In genomic region chr2:50105590-50105989, GRCm38 (mm10) we compare ENCODE assay signal across 16 mouse cellular contexts. TPM values are rescaled to one million over a fixed set of nuclear protein-coding genes. Genes with fewer than 3 reads are reported as not detected.
"Had no signal": no experiment of that assay in that cellular context is flagged by ENCODE, and none has a peak within 500 bp of the region (broad histone marks: within the 10 kb centered on the region; RNA-seq: fewer than 3 reads in every experiment).

No protein-coding gene starts in this region.

- H3K27me3 ChIP-seq: neural tube, embryonic 12.5 days; stomach, embryonic 15.5 days had no signal

- H3K36me3 ChIP-seq: midbrain, embryonic 10.5 days; midbrain, embryonic 12.5 days; neural tube, embryonic 12.5 days; stomach, embryonic 15.5 days had no signal

- H3K4me3 ChIP-seq: midbrain, embryonic 10.5 days; midbrain, embryonic 12.5 days; neural tube, embryonic 12.5 days; stomach, embryonic 15.5 days had no signal

- H3K4me2 ChIP-seq: lung, embryonic 14.5 days; midbrain, embryonic 12.5 days; neural tube, embryonic 12.5 days; stomach, embryonic 15.5 days had no signal

- DNase-seq: lung, adult 18-20 months; lung, embryonic 14.5 days; lung, postnatal 10 days; lung, postnatal 4 days; midbrain, embryonic 14.5 days; right cerebral cortex, postnatal 14 days; thymus, adult 2 months; thymus, postnatal 25 days; thymus, postnatal 4 days had no signal

RNA-seq across cellular contexts. Expression of gene Lypd6, which starts 39.4 kb away (rescaled TPM):
- total RNA-seq: megakaryocyte, adult 5-6 weeks; megakaryocyte-erythroid progenitor cell, adult 5-6 weeks; neutrophil, adult 5-6 weeks had no signal
